Mouse (Mus musculus) thymus, postnatal 0 days (tissue): ENCODE data around the gene Skil. TPM values are rescaled to one million over a fixed set of nuclear protein-coding genes. Genes with fewer than 3 reads are reported as not detected.
A peak's percentile ranks its signal among the peaks of the same experiment; 100 is the strongest.

Source experiments
- DNase-seq: peaks from one replicate; pipeline ENCODE4 v3.0.0-alpha.2; 2015; ENCODE audit warnings: low spot score
- polyA plus RNA-seq: library from polyadenylated mRNA; unstranded; fragments of >200 nt; fragmentation: Nextera tagmentation; extraction: Ambion mirVana; gene quantifications from 2 replicates; pipeline ENCODE4 v1.2.1, GENCODE M21; 2015

The Skil gene
- polyA plus RNA-seq, 1 experiment from 2014 or later: 17.0 TPM

DNA sequence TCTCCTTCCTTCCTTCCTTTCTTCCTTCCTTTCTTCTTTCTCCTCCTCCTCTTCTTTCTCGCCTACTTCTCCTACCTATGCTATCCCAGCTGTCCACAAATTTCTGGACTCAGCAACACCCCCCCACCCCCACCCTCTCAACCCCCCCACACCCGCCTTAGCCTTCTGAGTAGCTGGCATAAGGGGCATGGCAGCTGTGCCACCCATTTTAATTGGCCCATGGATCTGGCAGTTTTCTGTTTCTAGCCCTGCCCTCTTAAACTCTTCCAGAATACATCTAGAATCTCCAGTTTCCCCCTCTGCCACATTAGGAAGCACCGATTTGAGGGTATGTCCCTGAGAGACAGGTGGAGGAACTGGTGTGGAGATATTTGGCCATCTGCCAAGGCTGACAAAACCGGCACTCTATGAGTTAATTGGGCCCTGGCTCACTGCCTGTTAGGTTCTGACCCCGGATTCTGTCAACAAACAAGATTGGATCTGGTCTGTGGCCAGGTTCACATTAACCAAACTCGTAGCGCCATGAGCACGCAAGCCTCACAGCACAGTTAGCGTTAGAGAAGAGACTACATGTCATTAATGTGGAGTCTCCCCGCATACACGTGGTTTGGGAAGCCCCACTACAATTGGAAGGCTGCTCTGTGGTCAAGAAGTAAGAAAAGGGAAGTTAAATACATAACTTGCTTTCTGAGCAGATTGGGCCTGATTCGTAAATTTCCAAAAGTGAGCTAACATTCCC, 11.2 kb upstream of the Skil start:
- no peak for DNase-seq

DNA sequence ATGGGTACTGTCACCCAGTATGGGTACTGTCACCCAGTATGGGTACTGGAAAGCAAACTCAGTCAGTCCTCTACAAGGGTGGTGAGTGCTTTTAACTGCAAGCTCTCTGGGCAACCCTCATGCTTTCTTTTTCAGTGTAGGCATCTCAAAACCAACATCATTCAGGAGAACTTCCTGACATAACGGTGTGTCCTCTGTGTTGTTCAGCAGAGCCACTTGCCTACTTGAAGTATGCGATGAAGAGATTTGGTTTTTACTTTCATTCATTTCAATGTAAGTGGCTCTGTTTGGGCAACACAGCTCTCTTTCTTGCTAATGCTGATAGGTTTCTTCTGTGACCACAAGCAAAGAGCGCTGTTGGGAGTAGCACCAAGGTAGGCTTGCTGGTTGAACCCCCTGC, 9.9 kb upstream of the Skil start:
- DNase-seq: no peak

DNA sequence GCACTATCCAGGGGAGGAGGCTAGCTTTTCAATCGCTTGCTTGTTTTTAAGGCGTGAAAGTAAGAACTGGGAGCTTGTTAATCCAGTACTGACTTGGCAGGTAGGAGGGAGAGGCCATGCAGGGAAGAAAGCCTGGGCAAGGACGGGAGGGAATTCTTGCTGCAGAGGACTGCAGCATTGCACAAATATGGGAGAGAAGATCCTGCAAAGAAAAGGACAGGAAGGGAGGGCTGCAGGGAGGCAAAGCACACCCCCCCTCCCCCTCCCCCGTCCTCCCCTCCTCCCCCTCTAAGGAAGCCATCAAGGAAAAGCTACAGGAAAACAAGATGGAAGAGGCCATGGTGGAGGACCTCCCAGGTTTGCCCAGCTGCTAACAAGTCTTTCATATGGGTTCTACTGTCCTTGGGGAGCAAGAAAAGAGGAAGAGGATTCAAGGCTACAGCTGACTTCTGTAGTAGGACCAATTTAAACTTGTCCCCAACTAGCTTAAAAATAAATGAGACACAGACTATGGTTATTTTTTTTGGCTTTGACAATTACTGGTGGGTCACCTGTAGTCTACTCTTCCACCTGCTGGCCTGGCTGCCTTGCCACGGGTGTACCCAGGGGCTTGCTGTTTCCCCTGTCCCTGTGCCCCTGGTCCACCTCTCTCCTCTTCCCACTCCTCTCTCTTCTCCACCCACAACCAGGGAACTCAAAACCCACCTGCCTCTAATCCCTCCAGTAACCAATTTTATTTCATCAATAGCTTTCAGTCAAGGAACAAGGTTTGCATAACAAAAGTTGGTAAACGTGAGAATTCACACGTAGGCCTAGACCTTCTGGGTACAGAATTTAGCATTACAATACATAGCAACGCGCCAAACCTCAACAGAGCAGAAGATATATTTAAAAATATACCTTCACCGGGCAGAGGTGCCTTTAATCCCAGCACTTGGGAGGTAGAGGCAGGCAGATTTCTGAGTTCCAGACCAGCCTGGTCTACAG, 5.8 kb upstream of the Skil start:
- no peak for DNase-seq

DNA sequence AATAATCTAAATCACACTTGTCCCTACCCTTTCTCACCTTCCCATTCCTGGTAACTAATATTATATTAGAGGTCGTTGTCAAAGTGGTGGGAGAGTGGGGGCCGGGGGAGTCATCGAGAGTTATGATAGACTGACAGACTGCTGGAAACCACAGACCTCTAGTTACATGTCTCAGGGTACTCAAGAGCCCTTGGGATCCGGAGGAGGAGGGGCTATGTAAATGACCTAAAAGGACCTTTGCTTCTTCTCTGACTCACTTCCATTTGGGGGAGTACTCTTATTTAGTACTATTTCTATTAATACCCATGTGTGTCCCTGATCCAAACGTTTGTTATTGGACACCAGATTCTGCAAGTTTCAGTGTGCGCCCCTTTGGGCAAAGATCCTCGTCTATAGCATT, 4.9 kb upstream of the Skil start:
- no peak for DNase-seq

DNA sequence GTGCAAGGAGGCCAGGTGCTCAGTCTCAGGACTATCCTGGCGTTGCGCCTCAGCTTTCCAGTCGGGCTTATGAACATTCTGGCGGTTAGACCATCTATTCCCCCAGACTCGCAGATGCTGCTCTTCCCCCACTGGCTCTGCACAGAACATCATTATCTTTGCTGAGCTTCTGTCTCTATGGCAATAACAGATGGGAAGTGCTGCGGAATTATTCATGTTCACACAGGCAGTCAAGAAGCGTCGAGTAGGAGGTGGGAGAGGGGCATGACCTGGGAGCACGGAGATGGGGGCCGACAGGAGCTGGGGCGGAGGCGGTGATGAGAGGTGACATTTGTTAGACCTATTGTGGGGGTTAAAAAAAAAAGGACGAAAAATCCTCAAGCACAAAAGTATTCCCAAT, 1.7 kb upstream of the Skil start:
- DNase-seq: peak; percentile 41

DNA sequence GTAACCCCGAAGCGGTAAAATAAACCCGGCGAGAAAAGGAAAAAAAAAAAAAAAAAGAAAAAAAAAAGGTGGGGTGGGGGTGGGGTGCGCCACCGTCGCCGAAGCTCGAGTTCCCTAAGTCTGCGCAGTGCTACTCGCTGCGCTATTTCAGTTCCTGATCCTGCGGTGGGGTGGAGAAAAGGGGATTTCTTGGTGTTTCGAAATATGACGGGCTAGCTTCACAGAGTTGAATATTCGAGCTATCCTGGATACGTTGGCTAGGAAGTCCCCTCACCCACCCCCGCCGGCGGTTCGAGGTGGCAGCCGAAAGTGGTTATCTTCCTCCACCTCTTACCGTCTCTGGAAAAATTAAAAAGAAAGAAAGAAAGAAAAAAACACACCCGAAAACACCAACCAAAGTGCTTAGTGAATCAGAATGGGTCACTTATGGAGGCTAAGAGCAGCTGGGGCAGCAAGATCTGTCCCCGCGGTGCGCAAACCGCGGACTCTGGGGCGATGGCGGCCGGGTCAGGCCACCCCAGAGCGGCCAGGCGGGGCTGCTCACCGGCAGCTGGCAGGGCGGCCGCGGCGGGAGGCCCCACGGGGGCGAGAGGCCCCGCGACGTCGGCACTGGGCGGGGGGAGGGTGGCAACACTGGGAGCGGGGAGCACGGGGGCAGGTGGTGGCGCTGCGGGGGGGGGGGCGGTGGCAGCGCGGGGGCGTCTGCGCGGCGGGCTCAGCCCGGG, 1.1 kb upstream of the Skil start:
- DNase-seq: peak; percentile 78

DNA sequence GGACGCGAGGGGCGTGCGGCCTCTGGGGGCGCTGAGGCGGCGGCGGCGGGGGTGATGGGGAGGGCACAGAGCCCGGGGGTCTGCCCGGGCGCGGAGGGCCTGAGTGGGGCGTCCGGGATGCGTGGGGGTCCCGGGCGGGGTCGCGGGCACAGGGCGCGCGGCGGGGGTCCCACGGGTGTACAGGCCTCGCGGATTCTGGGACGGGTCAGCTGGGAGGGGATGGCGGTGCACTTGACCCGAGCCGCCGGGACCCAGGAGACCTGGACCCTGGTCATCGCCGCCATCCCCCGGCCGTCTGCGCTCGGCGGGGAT, 277 bp downstream of the Skil start:
- no peak for DNase-seq

DNA sequence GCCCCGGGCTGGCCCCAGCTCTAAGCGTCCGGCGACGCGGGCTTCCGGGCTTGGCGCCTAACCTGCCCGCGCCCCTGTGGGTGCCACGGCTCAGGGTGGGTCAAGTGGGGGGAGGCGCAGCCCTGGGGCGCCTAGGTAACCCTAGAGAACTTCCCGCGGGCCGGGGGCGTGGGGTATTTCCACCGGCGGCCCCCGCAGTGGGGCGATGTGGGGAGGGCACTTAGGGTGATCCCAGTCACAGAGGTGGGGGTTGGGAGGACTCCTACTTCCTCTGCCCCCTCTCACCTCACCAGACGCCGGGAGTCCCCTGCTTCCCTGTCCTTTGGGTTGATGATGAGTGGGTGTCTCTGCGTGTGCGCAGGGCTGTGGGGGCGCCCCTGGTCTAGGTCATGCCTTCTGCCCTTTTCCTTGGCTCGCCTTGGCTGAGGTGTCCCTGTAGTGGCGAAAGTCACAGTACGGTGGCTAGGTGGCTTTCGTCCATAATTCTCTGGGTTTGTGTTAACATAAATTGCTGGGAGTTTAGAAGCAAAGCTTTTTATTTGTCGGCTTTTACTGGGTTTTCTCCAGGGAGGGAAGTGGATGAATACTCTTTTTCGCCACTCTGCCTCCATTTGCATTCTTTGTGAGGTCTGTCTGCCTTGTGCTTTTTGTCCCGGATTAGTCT, 765 bp downstream of the Skil start:
- DNase-seq: peak; percentile 34

DNA sequence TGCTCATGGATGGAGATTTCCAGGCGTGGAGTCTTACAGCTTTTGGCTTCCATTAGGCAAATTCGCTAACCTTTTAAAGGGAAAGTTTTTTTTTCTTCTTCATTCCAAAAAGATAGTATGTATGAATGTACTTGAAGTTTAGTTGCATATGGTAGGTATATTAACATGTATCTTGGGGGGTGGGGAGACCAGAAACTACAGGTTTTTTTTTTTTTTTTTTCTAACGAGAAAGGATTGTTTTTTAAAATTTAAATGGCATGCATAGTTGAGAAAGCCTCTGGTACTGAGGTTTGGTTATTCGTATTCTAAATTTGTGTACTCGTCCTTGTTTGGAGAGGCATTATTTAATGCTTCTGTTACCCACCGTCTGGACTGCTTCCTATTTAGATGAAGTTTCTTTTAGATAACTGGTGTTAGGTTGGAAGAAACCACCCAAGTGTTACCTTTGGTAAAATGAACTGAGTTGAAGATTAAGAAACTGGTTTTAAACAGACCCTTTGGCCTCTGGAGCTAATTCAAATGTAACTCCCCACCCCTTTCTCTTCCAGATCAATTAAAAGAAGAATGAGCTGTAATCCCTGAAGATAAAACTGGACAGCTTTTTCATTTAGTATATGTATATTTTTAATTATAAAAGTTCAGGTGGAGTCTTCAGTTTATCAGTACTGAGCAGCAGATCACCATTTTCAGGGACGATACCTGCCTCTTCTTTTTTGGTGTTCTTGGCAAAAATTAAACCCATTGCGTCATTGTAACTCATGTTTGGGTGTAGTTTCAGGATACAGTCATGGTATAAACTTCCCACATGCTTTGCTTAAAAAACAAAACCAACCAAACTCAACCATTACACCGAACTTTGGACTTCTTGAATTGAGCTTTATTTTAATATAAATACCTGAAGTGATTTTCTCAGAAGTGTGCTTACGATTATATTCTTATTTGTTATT, 1.6 kb downstream of the Skil start:
- DNase-seq: no peak

DNA sequence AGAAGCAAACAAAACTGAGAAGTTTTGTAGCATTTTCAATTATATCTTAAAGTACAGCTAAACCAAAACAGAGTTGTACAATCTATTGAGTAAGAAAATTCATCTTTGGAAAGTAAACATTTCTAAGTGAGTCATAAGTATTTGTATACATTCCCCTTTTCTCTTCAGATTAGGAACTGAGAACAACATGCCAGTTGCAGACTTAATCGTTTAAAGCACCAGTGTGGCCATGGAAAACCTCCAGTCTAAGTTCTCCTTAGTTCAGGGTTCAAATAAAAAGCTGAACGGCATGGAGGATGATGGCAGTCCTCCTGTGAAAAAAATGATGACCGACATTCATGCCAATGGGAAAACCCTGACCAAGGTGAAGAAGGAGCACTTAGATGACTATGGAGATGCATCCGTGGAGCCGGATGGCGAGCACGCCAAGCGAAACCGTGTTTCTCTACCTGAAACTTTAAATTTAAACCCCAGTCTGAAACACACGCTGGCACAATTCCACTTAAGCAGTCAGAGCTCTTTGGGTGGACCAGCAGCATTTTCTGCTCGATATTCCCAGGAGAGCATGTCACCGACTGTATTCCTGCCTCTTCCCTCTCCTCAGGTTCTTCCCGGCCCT, 2.4 kb downstream of the Skil start:
- DNase-seq: no peak

DNA sequence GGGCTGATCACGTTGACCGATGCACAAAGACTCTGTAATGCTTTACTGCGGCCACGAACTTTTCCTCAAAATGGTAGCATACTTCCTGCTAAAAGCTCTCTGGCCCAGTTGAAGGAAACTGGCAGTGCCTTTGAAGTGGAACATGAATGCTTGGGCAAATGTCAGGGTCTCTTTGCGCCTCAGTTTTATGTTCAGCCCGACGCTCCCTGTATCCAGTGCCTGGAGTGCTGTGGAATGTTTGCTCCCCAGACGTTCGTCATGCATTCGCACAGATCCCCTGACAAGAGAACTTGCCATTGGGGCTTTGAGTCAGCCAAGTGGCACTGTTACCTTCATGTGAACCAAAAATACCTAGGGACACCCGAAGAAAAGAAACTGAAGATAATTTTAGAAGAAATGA, 3.1 kb downstream of the Skil start:
- no peak for DNase-seq

DNA sequence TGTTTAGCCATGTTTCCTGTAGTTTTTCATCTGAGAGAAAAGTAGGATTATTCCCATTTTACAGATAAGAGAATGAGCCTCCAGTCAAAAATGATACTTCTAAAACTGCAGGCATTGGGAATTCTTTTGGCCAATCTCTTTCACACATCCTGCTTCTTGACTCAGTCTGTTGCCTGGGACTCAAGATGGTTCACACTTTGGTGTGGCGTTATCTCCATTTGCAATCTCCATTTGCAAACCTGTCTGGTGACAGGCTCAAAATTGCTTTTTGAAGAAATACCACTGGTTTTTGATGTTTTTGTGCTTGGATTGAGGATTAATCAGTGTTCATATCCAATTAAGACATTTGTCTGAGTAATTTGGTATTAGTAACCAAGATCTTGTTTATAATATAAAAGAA, 3.7 kb downstream of the Skil start:
- DNase-seq: no peak

DNA sequence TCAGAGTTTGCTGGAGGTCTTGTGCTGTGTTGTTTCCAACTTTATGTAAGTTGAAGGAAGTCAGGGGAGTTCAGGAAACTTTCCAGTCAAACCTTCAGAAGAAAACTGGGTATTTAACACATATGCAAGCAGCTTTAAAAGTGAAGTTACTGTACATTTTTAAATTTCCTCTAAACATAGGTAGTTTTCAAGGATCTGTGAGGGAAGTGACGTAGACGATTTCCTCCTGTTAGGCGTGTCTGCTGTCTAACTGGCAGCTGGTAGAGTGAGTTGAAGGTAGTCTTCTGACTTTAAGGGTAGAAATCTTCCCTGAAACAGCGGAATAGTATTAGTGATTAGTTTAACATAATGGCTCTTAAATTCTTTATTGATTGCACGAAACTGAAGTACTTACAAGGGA, 5.2 kb downstream of the Skil start:
- DNase-seq: no peak

DNA sequence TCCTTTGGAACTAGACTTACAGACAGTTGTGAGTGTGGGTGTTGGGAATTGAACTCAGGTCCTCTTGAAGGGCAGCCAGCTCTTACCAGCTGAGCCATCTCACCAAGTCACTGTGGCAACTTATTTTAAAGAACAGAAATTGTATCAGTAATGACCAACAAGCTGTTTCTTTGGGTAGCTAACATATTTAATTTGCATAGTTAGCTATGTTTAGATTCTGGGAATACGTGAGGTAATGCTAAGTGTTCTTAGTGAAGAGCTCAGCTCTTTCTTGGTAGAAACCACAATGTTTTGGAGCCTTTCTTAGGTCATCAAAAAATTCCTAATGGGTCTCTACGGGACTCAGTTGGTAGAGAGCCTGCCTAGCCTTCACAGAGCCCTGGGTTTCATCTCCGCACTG, 5.9 kb downstream of the Skil start:
- no peak for DNase-seq

DNA sequence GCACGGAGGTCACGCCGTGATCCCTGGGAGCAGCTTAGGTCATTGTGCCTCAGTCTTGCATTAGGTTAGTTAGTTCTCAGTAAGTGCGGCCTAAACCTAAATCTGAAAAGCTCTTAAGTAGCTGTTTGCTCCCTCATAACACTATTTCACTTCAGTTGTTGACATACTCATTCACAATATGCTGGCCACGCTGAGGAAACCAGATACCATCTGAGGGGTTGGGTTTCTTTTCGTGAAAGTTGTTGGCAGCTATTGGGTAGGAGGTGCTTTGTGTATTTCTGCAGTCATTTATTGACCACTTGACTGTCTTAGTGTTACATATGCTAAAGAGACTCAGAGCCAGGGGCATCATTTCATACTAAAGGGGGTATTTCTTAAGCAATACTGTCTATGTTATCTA, 10.1 kb downstream of the Skil start:
- no peak for DNase-seq

DNA sequence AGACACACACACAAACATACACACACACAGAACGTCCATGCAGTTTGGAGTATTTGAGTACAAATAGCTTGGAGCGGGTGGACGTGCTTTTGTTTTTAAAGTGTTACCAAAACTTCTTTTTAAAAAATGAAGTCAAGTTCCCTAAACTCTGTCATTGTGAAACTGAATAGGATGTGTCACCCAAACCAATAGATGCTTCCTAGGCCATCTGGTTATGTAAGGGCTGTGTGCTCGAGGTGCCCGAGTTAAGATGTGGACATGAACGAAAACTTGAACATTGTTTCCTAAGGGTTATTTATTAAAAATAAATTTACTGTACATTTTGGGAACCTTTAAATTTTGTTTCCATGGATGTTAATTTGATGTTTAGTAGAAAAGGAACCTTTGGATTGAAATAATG, 11.7 kb downstream of the Skil start:
- DNase-seq: no peak

DNA sequence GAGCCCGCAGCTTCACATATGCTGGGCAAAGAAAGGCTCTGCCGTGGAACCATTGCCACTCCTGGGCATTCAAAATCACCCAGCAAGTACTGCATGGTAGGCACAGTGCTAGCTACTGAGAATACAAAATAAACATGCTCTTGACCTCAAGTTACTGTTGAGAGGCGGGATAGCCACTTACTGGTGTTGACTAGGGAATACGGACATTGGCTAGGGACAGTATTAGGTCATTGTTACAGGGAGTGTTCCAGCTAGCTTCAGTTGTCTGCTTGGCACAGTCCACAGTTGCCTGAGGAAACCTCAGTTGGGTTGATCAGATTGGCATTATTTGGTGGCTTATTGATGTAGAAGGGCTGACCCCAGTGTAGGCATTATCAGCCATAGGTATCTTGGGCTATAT, 12.8 kb downstream of the Skil start:
- DNase-seq: no peak

DNA sequence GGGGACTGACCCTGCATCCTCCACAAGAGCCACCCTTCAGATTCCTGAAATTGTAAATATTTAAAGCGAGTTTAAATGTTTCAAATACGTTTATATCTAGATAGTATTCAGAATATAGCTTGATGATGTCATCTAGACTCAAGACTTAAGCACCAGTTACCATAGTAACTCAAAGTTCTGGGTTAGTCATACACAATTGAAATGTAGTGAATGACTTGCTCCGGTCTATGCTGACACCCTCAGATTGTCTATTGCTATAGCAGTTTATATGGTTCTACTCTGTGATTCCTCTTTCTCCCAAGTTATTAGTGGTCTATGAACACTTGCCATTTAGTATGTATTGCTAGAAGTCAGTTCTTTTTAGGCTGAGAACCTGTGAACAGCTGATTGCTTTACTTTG, 14.2 kb downstream of the Skil start:
- peak; percentile 16 for DNase-seq

DNA sequence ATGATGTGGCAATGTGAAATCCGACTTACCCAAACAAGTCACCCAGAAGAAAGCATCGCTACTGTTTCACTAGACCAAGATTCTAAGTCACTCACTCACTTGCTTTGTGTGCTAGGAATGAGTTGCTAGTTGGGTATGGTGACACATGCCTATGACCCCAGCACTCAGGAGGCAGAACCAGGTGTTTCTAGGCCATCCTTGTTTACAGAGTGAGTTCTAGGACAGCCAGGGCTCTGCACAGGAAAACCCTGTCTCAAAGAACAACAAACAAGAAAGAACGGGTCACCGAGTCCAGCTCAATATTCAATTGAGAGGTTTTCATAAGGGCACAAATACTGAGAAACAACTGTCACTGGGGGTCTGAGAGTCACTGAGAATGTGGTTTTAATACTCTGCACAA, 28.2 kb downstream of the Skil start:
- no peak for DNase-seq

DNA sequence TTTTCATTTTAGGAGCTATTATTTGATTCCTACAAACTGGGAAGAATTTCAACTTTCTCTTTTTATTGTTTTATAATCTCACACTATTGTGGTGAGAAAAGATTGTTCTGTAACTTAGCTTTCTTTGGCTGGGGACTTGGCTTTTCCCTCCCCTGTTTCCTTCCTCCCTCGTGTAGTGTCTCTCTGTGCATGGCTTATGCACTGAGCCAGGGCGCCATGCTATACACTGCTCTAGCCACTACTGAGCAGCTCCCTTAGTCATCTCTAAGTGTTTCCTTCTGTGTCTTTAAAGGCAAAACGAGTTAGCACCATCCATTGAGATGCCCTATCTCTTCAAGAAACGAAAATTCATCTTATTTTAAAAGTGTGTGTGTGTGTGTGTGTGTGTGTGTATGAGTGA, 31.4 kb downstream of the Skil start:
- DNase-seq: no peak
